Mouse (Mus musculus): ENCODE measurements around the gene Grin2d. TPM values are rescaled to one million over a fixed set of nuclear protein-coding genes. Genes with fewer than 3 reads are reported as not detected.

Gene Grin2d
- polyA plus RNA-seq, 1 experiment: 1.1 TPM

DNA sequence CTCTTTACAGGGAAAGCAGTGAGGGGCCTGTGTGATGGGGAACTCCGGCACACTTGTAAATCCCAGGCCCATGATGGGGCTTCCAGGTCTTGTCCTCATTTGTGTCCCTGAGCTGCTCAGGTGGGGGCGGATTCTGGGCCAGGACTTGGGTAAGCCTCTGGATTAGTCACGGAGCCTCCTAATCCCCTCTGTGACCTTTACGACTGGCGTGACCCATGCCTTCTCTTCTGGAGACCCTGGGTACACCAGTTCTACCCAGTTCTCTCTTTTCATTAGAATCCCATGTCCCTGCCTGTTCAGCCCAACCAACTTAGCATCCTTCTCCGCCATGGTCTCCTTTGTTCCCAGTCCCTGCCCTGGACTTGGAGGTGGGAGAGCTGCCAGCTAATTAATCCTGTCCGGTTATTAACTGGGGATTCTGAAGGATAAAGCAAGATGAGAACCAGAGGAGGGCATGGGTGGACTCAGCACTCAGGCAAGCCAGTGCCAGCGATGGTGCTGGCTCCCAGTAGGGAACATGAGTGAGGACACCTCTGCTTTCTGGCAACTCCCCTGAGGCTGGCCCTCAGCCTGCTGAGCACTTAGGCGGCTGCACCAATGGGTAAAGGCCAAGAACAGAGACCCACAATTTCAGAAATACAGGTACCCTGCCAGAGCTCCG, 62.7 kb downstream of the Grin2d start:
- Histone ChIP-seq H3K36me3 (ENCODE audit: control insufficient read depth, insufficient read depth) (peaks cover 22% of the 10 kb centered on the region), H3K4me3 (ENCODE audit: insufficient read depth, poor library complexity, severe bottlenecking) (no peak overlapping the region), H3K79me3 (ENCODE audit: low read depth) (peaks cover 16% of the 10 kb centered on the region), H3K79me2 (ENCODE audit: control insufficient read depth, insufficient read depth) (peaks cover 27% of the 10 kb centered on the region), H3ac (ENCODE audit: control insufficient read depth, insufficient read length, low read depth) (no peak overlapping the region), H3K27me3 (ENCODE audit: control insufficient read depth, insufficient read depth, insufficient read length) (no peaks in the 10 kb centered on the region)
- TF ChIP-seq MAX (IDR thresholded peaks at IDR 0.05): no peak
- no peak for TF ChIP-seq FOSL1 (IDR thresholded peaks at IDR 0.05; ENCODE audit: insufficient read depth, low read length, poor library complexity, severe bottlenecking)
- no peak for TF ChIP-seq CEBPB (IDR thresholded peaks at IDR 0.05; ENCODE audit: low read depth)
- no peak for TF ChIP-seq CTCF (IDR thresholded peaks at IDR 0.05; ENCODE audit: control insufficient read depth, insufficient read depth, insufficient read length)
- TF ChIP-seq MYOD1 (IDR thresholded peaks at IDR 0.05; ENCODE audit: control insufficient read depth, insufficient read length, low read depth): no peak
- no peak for TF ChIP-seq USF1 (IDR thresholded peaks at IDR 0.05; ENCODE audit: low read depth)
- TF ChIP-seq MYOG (IDR thresholded peaks at IDR 0.05; ENCODE audit: control insufficient read depth, extremely low read depth, insufficient read length): no peak

DNA sequence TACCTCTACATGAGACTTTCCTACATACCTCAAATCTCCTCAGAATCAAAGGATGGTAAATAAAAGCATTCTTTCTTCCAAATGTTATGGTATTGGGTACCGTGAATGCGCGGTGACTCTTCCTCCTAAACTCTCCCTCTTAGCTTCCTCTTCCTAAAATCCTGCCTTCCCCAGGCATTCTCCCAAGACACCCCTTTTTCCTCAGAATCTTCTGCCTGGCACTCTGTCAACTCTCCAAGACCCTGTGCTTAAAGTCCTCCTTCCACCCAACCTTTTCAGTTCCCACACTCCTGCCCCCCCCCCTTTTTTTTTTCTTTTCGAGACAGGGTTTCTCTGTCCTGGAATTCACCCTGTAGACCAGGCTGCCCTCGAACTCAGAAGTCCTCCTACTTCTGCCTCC, 63.3 kb downstream of the Grin2d start:
- TF ChIP-seq MAX (IDR thresholded peaks at IDR 0.05): no peak
- no peak for TF ChIP-seq USF1 (IDR thresholded peaks at IDR 0.05; ENCODE audit: low read depth)
- no peak for TF ChIP-seq CTCF (IDR thresholded peaks at IDR 0.05; ENCODE audit: control insufficient read depth, insufficient read depth, insufficient read length)
- TF ChIP-seq MYOG (IDR thresholded peaks at IDR 0.05; ENCODE audit: control insufficient read depth, extremely low read depth, insufficient read length): no peak
- TF ChIP-seq MYOD1 (IDR thresholded peaks at IDR 0.05; ENCODE audit: control insufficient read depth, insufficient read length, low read depth): no peak
- TF ChIP-seq FOSL1 (IDR thresholded peaks at IDR 0.05; ENCODE audit: insufficient read depth, low read length, poor library complexity, severe bottlenecking): no peak
- no peak for TF ChIP-seq CEBPB (IDR thresholded peaks at IDR 0.05; ENCODE audit: low read depth)
- H3K79me2 ChIP-seq (ENCODE audit: control insufficient read depth, insufficient read depth): peaks cover 27% of the 10 kb centered on the region
- H3ac ChIP-seq (ENCODE audit: control insufficient read depth, insufficient read length, low read depth): no peak overlapping the region
- no peak overlapping the region for H3K4me3 ChIP-seq (ENCODE audit: insufficient read depth, poor library complexity, severe bottlenecking)
- peaks cover 16% of the 10 kb centered on the region for H3K79me3 ChIP-seq (ENCODE audit: low read depth)
- H3K36me3 ChIP-seq (ENCODE audit: control insufficient read depth, insufficient read depth): peaks cover 28% of the 10 kb centered on the region
- no peaks in the 10 kb centered on the region for H3K27me3 ChIP-seq (ENCODE audit: control insufficient read depth, insufficient read depth, insufficient read length)

DNA sequence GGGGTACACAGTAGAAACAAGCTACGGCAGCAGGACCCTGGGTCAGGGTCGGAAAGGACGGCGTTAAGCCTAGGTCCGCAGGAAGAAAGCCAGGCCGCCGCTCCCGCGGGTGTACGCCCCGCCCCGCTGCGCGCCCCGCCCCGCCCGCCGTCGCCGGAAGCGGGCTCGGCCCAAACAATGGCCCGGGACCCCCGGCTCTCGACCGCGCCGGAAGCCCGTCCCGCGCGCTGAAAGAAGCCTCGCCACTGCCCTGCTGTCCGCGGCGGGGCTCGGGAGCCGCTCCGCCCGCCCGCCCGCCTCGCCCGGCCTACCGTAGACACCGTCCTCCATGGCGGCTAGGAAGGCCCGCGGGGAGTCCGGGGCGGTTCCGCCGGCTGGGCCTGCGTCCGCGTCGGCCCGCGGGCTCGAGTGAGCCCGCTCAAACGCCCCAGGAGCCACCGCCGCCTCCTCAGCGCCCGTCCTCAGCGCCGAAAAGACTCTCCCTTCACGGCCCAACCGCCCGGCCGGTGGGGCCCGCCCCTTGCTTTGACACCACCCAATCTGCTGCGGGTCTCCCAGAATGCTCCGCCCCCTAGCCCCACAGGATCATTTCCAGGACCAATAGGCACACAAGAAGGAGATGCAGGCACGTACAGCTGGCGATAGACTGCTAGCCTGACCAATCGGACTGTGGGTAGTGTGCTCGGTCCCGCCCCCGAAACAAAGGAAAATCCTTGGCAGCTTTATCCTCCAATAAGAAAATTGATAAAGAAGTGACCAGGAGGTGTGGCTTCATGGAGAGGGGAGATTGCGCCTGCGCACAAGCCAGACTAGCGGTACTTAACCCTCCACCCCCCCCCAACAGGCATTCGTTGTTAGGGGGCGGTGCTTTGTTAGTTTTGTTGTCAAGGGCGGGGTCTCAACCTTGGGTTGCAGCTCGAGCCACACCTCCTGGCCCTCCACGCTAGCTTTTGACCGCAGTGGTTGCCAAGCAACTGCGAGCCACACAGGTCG, 64.1 kb downstream of the Grin2d start, which contains the start of gene Cyth2:
Gene Cyth2, minus strand, starts transcription at position 795 of the 993 bp plus-strand sequence.
- TF ChIP-seq CTCF (IDR thresholded peaks at IDR 0.05; ENCODE audit: control insufficient read depth, insufficient read depth, insufficient read length) (no peak), FOSL1 (IDR thresholded peaks at IDR 0.05; ENCODE audit: insufficient read depth, low read length, poor library complexity, severe bottlenecking) (no peak), MYOD1 (IDR thresholded peaks at IDR 0.05; ENCODE audit: control insufficient read depth, insufficient read length, low read depth) (no peak), USF1 (IDR thresholded peaks at IDR 0.05; ENCODE audit: low read depth) (no peak), MAX (IDR thresholded peaks at IDR 0.05) (no peak), CEBPB (IDR thresholded peaks at IDR 0.05; ENCODE audit: low read depth) (no peak), MYOG (IDR thresholded peaks at IDR 0.05; ENCODE audit: control insufficient read depth, extremely low read depth, insufficient read length) (no peak)
- H3K4me3 ChIP-seq (ENCODE audit: insufficient read depth, poor library complexity, severe bottlenecking): peak within 1 kb of the TSS; percentile 75
- H3K79me2 ChIP-seq (ENCODE audit: control insufficient read depth, insufficient read depth): peaks cover 27% of the 10 kb centered on the region
- no peaks in the 10 kb centered on the region for H3K27me3 ChIP-seq (ENCODE audit: control insufficient read depth, insufficient read depth, insufficient read length)
- H3K36me3 ChIP-seq (ENCODE audit: control insufficient read depth, insufficient read depth): peaks cover 36% of the 10 kb centered on the region
- peak within 1 kb of the TSS; percentile 92 for H3ac ChIP-seq (ENCODE audit: control insufficient read depth, insufficient read length, low read depth)
- peaks cover 16% of the 10 kb centered on the region for H3K79me3 ChIP-seq (ENCODE audit: low read depth)

DNA sequence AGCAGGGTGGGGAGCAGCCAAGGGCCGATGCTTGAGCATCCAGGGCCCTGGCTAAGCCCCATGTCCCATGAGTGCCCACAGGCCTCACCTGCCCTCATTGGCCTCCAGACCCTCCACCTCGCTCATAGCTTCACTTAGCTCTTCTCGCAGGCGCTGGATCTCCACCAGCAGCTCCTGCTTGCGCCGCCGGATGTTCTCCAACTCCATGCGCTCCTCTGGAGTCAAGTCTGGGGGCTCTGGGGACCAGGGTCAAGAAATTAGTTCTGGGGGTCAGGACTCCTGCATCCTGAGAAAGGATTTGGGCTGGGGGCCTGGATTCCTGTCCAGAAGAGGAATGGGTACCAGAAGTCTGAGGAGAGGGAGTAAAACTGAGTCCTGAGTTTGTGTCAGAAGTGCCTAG, 65.3 kb downstream of the Grin2d start:
- TF ChIP-seq CTCF (IDR thresholded peaks at IDR 0.05; ENCODE audit: control insufficient read depth, insufficient read depth, insufficient read length) (no peak), MYOD1 (IDR thresholded peaks at IDR 0.05; ENCODE audit: control insufficient read depth, insufficient read length, low read depth) (no peak), FOSL1 (IDR thresholded peaks at IDR 0.05; ENCODE audit: insufficient read depth, low read length, poor library complexity, severe bottlenecking) (no peak)
- Histone ChIP-seq H3K79me3 (ENCODE audit: low read depth) (peaks cover 16% of the 10 kb centered on the region), H3K79me2 (ENCODE audit: control insufficient read depth, insufficient read depth) (peaks cover 27% of the 10 kb centered on the region), H3K36me3 (ENCODE audit: control insufficient read depth, insufficient read depth) (peaks cover 44% of the 10 kb centered on the region), H3K27me3 (ENCODE audit: control insufficient read depth, insufficient read depth, insufficient read length) (no peaks in the 10 kb centered on the region), H3ac (ENCODE audit: control insufficient read depth, insufficient read length, low read depth) (peak overlapping the region; percentile 92), H3K4me3 (ENCODE audit: insufficient read depth, poor library complexity, severe bottlenecking) (peak overlapping the region; percentile 75)

DNA sequence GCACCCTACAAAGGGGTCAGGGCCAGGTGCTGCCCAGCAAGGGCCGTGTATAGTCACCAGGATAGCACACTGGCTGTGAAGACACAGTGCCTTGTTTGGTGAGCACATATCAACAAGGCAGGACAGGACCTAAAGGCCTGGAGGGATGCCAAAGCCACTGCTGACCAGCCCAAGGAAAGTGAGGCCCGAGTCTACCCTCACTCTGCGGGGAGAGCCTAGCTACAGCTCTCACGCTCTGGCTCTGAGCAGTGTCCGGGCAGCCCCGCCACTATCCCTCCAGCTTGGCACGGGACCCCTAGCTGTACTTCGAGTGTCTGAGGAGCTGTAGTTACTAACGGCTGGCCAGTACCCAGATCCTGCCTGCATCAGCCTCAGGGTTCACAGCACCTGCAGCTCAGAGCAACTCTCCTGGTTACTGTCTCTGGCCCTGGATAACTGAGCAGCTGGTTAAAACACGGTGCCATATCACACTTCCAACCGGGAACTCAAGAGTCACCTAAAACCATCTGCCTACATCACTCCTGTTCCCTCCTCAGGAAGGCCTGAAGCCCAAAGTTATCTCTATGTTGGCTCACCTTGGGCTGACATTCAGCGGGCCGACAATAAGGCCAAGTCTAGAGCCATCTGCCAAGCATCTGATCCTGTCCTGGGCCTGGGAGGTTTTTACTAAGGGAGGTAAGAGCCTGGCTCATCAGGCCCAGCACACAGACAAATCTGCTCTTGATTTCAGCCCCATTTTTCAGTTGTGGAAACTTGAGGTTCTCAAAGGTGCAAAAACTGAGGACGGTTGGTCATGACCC, 68.7 kb downstream of the Grin2d start:
- Histone ChIP-seq H3K36me3 (ENCODE audit: control insufficient read depth, insufficient read depth) (peaks cover 59% of the 10 kb centered on the region), H3K79me2 (ENCODE audit: control insufficient read depth, insufficient read depth) (peaks cover 27% of the 10 kb centered on the region), H3ac (ENCODE audit: control insufficient read depth, insufficient read length, low read depth) (no peak overlapping the region), H3K4me3 (ENCODE audit: insufficient read depth, poor library complexity, severe bottlenecking) (no peak overlapping the region), H3K27me3 (ENCODE audit: control insufficient read depth, insufficient read depth, insufficient read length) (no peaks in the 10 kb centered on the region), H3K79me3 (ENCODE audit: low read depth) (peaks cover 16% of the 10 kb centered on the region)
- TF ChIP-seq CTCF (IDR thresholded peaks at IDR 0.05; ENCODE audit: control insufficient read depth, insufficient read depth, insufficient read length) (no peak), USF1 (IDR thresholded peaks at IDR 0.05; ENCODE audit: low read depth) (no peak), MYOG (IDR thresholded peaks at IDR 0.05; ENCODE audit: control insufficient read depth, extremely low read depth, insufficient read length) (no peak), MAX (IDR thresholded peaks at IDR 0.05) (no peak), FOSL1 (IDR thresholded peaks at IDR 0.05; ENCODE audit: insufficient read depth, low read length, poor library complexity, severe bottlenecking) (no peak), CEBPB (IDR thresholded peaks at IDR 0.05; ENCODE audit: low read depth) (no peak), MYOD1 (IDR thresholded peaks at IDR 0.05; ENCODE audit: control insufficient read depth, insufficient read length, low read depth) (no peak)

Data from C2C12 (cell line).